Mouse (Mus musculus) stomach, embryonic 14.5 days (tissue): ENCODE measurements around the gene Coa5. TPM values are rescaled to one million over a fixed set of nuclear protein-coding genes. Genes with fewer than 3 reads are reported as not detected.

ENCODE experiments used
- ATAC-seq: fragments of 200-750 bp; cut with Nextera tagmentation; 2 replicates; pipeline ENCODE4 v1.8.0; 2017; ENCODE audit warnings: low read depth, moderate TSS enrichment; ENCODE audit not compliant: insufficient number of reproducible peaks, insufficient read depth, low FRiP score
- H3K27ac ChIP-seq: fragments of 300-500 bp; sonication (generic); 2 replicates; pipeline ENCODE4 v1.5.1; 2014; ENCODE audit warnings: mild to moderate bottlenecking, low read length, moderate library complexity, mixed read lengths
- H3K27me3 ChIP-seq: fragments of 300-500 bp; sonication (generic); 2 replicates; pipeline ENCODE4 v1.6.1; 2014; ENCODE audit warnings: low read length, control low read depth, mixed read lengths; ENCODE audit not compliant: control insufficient read depth, insufficient read depth
- H3K36me3 ChIP-seq: fragments of 300-500 bp; sonication (generic); 2 replicates; pipeline ENCODE4 v1.6.1; 2014; ENCODE audit warnings: mild to moderate bottlenecking, control low read depth, low read length, moderate library complexity, mixed read lengths; ENCODE audit not compliant: control insufficient read depth, insufficient read depth
- H3K4me1 ChIP-seq: fragments of 300-500 bp; sonication (generic); 2 replicates; pipeline ENCODE4 v1.6.1; 2014; ENCODE audit warnings: low read length, control low read depth, mixed read lengths; ENCODE audit not compliant: control insufficient read depth, insufficient read depth
- H3K4me2 ChIP-seq: fragments of 300-500 bp; sonication (generic); replicated peaks from 2 replicates; pipeline ENCODE4 v1.6.1; 2014; ENCODE audit warnings: low read depth, low read length, control low read depth
- H3K4me3 ChIP-seq: fragments of 300-500 bp; sonication (generic); 2 replicates; pipeline ENCODE4 v1.5.1; 2014; ENCODE audit warnings: low read depth, low read length, control low read depth
- H3K9ac ChIP-seq: fragments of 300-500 bp; sonication (generic); replicated peaks from 2 replicates; pipeline ENCODE4 v1.6.1; 2014; ENCODE audit warnings: low read depth, mild to moderate bottlenecking, control low read depth, low read length, moderate library complexity, mixed read lengths
- H3K9me3 ChIP-seq: fragments of 300-500 bp; sonication (generic); 2 replicates; pipeline ENCODE4 v1.6.1; 2016; ENCODE audit warnings: low read depth, low read length, control low read depth; ENCODE audit not compliant: control insufficient read depth
- WGBS: fragments of 180-500 bp; shearing (Covaris S2); extraction: QIAGEN DNeasy Blood & Tissue Kit; methylation state at CpG from one replicate; pipeline ENCODE4 v1.1.7; 2014; 5-methylcytosine and 5-hydroxymethylcytosine counted together
- polyA plus RNA-seq: library from polyadenylated mRNA; unstranded; fragments of >200 nt; fragmentation: Nextera tagmentation; extraction: Ambion mirVana; gene quantifications from 2 replicates; pipeline ENCODE4 v1.2.1, GENCODE M21; 2014

Coa5 gene
- polyA plus RNA-seq, 1 experiment from 2014 or later = 45.7 TPM

DNA sequence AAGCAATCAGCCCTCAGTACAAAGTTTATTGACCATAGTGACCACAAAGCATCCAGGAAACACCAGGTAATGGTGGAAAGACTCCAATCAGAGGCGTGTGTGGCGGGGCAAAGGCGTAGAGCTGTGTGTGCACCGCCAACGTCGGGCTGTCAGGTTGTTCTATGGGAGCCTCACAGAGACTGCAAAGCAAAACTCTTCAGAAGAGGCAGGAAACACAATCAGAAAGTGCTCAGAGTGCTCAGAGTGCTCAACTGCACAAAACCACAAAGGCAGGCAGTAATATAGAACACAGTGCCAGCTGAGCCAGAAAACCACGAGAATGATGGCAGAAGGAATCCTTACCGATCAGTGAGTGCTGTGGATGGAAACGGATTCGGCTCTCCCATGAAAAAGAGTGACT, 43.3 kb upstream of the Coa5 start:
- H3K27me3 ChIP-seq = no peaks in the 10 kb centered on the region
- H3K4me2 ChIP-seq = no peak overlapping the region
- 88% methylated on average over 10 of the region's 10 CpGs for WGBS
- H3K9me3 ChIP-seq = 0 out of 2 replicates have a peak, but pooled peaks cover 2% of the 10 kb centered on the region
- H3K36me3 ChIP-seq = no peaks in the 10 kb centered on the region
- H3K4me1 ChIP-seq = 0 out of 2 replicates have a peak, but pooled peaks cover 3% of the 10 kb centered on the region
- H3K27ac ChIP-seq = no peak overlapping the region
- ATAC-seq = no peak
- no peak overlapping the region for H3K9ac ChIP-seq
- no peak overlapping the region for H3K4me3 ChIP-seq

DNA sequence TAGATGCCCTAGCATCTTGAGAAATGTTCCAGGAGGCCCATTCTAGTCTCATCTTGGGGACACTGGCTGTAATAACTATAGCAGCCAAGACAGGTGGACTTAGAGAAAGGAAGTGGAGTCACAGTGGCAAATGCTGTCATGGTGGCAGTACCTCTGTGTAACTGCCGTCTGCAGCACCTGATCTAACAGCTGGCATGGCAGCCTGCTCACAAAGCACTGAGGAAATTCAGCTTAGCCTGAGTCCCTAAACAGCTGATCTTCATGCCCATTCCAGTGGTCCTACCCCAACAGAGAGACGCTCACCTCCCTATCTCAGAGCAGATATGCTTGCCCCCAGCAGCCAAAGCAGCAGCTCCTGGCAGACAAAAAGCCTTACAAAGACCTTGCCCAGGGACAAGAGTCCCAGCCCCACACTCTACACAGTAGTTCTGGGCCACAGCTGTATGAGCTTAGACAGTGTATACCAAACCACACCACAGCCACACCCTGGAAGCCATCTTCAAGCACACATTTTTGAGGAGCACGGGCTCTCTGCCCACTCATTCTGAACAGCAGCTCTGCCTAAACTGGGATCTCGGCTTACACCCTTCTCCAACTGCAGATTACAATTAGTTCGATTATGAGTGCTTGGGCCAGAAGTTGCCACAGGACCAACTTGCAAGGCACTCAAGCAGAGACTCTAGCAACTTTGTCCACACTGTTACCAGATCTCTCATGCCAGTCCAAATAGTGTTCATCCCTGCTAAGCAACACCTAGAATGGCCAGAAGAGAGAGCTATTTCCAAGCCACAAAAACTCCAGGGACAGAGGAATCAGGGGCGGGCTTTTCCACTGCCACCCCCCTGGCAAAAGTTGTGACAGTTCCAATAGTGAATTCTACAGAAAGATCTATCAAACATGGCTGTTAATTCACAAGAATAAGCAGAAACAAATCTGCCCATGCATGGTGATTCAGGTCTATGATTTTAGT, 41.6 kb upstream of the Coa5 start:
- H3K9ac ChIP-seq = no peak overlapping the region
- no peak overlapping the region for H3K4me3 ChIP-seq
- H3K4me1 ChIP-seq = no peaks in the 10 kb centered on the region
- H3K9me3 ChIP-seq = 0 out of 2 replicates have a peak, but pooled peaks cover 3% of the 10 kb centered on the region
- ATAC-seq = no peak
- no peak overlapping the region for H3K4me2 ChIP-seq
- H3K27me3 ChIP-seq = no peaks in the 10 kb centered on the region
- no peak overlapping the region for H3K27ac ChIP-seq
- H3K36me3 ChIP-seq = no peaks in the 10 kb centered on the region
- WGBS = 80% methylated on average over 6 of the region's 6 CpGs

DNA sequence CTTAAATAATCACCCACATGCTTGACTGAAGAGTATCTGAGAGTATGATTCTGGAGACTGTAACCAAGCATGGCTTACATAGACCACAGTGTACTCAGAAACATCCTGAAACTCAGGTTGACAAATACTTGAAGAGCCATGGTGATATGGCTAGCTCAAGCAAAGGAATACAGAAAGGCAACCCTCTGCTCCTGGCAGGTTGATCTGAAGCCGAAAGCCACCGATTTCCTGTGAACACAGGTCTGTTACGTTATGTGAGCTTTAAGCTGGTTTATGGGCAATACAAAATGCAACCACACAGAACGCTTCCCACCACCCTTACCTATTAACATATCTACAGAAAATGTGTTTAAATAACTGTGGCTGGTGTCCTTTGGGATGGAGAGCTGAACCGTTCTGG, 39.1 kb upstream of the Coa5 start:
- no peak for ATAC-seq

DNA sequence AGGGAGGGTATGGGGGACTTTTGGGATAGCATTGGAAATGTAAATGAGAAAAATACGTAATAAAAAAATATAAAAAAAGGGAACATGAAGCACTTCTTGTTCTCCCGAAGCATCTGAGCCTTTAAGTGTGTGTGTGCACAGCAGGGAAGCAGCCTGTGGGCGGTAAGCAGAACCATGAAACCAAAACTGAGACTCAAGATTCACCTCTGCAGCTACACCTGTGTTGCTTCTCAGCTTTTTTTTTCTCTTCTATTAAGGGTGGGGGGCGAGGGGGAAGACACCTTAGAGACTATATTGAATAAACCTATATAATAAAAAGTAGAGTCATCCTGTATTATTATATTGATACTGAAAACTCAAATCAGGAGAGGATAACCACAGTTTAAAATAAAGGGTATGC, 37.9 kb upstream of the Coa5 start:
- H3K9ac ChIP-seq = no peak overlapping the region
- H3K36me3 ChIP-seq = no peaks in the 10 kb centered on the region
- no peaks in the 10 kb centered on the region for H3K27me3 ChIP-seq
- ATAC-seq = no peak
- no peaks in the 10 kb centered on the region for H3K4me1 ChIP-seq
- no peak overlapping the region for H3K27ac ChIP-seq
- H3K4me2 ChIP-seq = no peak overlapping the region
- no peak overlapping the region for H3K4me3 ChIP-seq
- 0 out of 2 replicates have a peak, but pooled peaks cover 3% of the 10 kb centered on the region for H3K9me3 ChIP-seq
- WGBS = 86% methylated on average over 4 of the region's 4 CpGs

More for the DNA sequence above, 39.1 kb upstream of the Coa5 start:
- Histone ChIP-seq H3K4me1 (no peaks in the 10 kb centered on the region), H3K36me3 (no peaks in the 10 kb centered on the region), H3K4me3 (no peak overlapping the region), H3K9me3 (0 out of 2 replicates have a peak, but pooled peaks cover 3% of the 10 kb centered on the region), H3K27me3 (no peaks in the 10 kb centered on the region), H3K9ac (no peak overlapping the region), H3K4me2 (no peak overlapping the region), H3K27ac (no peak overlapping the region)
- WGBS = 93% methylated on average over 5 of the region's 5 CpGs

DNA sequence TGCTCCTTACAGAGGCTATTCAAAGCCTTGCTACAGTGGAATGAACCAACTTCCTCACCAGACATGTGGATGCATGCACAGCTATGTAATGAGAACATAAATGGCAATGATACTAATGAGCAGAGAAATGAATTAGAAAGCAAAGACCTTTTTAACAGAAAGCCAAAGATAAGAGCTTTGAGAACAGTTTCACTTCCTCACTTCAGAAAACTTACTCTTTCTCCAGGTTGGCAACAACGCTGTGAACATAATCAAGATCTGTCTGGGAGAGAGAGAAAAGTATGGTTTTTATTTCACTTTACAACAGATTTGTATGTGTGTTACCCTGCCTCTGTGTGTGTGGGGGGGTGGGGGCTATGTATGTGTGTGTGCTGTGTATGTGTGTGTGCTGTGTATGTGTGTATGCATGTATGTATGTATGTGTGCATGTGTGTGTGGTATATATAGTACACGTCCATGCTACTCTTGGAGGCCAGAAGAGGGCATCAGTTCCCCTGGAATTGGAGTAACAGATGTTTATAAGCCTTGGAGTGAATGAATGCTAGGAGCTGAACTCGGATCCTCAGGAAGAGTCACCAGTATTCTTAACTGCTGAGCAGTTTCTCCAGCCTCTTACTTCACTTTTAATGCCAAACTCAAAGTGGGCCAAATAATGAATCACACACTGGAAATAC, 36.6 kb upstream of the Coa5 start:
- Histone ChIP-seq H3K4me3 (no peak overlapping the region), H3K27ac (no peak overlapping the region), H3K9ac (no peak overlapping the region), H3K4me1 (no peaks in the 10 kb centered on the region), H3K9me3 (0 out of 2 replicates have a peak, but pooled peaks cover 3% of the 10 kb centered on the region), H3K27me3 (no peaks in the 10 kb centered on the region), H3K36me3 (no peaks in the 10 kb centered on the region), H3K4me2 (no peak overlapping the region)
- WGBS = 89% methylated on average over 3 of the region's 3 CpGs
- no peak for ATAC-seq

DNA sequence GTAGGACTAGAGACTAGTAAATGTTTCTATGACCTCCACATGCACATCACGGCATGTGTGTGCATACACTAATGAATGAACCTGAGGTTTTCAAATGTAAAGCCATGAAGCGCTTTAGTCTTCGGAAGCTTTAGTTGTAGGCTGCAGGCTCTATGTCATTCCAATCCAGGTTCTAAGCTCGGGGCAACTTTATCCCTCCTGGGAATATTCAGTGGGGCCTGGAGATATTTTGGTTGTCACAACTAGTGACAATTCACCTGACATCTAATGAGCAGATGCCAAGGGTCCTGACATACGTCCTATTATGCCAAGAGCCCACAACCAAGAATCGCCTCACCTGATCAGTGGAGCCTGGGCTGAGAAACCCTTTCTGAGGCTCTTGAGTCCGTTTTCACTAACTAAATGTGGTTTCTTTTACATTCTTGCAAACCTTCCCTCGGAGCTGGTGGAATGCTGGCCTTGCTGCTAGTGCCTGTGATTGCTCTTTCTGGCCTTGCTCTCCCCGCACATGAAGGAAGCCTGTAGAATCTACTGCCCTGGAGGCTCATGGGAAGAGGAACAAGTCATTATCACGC, 35.1 kb upstream of the Coa5 start:
- 0 out of 2 replicates have a peak, but pooled peaks cover 3% of the 10 kb centered on the region for H3K9me3 ChIP-seq
- no peak overlapping the region for H3K4me3 ChIP-seq
- no peaks in the 10 kb centered on the region for H3K27me3 ChIP-seq
- no peak overlapping the region for H3K4me2 ChIP-seq
- H3K4me1 ChIP-seq = no peaks in the 10 kb centered on the region
- H3K36me3 ChIP-seq = no peaks in the 10 kb centered on the region
- H3K9ac ChIP-seq = no peak overlapping the region
- H3K27ac ChIP-seq = no peak overlapping the region
- 82% methylated on average over 10 of the region's 10 CpGs for WGBS
- ATAC-seq = no peak

DNA sequence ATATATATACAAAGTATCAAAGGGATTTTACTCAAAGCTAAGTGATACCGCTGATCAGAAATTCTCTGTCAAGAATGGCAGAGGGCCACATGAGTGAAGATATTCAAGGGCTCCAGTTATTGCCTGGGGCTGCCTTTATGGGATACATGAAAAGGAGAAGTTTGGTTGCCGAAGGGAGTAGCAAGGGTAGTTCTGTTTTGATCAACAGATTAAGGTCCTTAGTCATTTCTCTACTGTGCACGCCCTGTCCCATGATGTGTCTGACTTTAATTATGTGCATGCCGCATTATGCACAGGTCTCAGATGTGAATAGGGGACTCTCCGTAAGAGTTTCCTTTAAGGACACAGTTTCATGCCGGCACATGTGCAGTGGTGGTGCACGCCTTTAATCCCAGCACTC, 27.6 kb upstream of the Coa5 start:
- H3K27ac ChIP-seq = no peak overlapping the region
- H3K27me3 ChIP-seq = no peaks in the 10 kb centered on the region
- no peak overlapping the region for H3K9ac ChIP-seq
- no peak overlapping the region for H3K4me2 ChIP-seq
- WGBS = 93% methylated on average over 7 of the region's 7 CpGs
- H3K4me1 ChIP-seq = no peaks in the 10 kb centered on the region
- H3K4me3 ChIP-seq = no peak overlapping the region
- no peaks in the 10 kb centered on the region for H3K9me3 ChIP-seq
- ATAC-seq = no peak
- H3K36me3 ChIP-seq = 0 out of 2 replicates have a peak, but pooled peaks cover 3% of the 10 kb centered on the region

DNA sequence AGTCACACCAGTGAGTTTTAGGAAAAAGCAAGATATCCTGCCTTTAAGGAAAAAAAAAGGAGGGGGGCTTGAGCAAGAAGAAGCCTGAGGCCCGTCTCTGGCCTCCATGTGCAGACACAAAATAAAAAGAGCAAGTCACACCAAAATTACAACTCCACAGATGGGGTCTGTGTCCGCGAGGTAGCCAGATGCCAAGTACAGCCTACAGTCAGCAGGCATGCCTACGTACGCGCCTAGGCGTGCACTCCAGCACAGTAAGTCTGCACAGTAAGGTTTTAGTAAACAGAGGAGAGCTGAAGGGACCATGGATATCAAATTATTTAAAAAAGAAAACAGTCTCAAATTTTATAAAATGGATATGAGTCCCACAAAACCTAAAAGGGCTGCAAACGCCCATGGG, 21.4 kb upstream of the Coa5 start:
- Histone ChIP-seq H3K4me3 (no peak overlapping the region), H3K9ac (no peak overlapping the region), H3K9me3 (no peaks in the 10 kb centered on the region), H3K4me2 (no peak overlapping the region), H3K27me3 (no peaks in the 10 kb centered on the region), H3K36me3 (peaks cover 3% of the 10 kb centered on the region; the same call in 1 of the 2 replicates), H3K4me1 (no peaks in the 10 kb centered on the region), H3K27ac (no peak overlapping the region)
- ATAC-seq = no peak
- WGBS = 86% methylated on average over 8 of the region's 8 CpGs
